Mouse (Mus musculus) urinary bladder, adult 18-20 months (tissue): Measurements from ENCODE around the gene Aldh16a1.
A peak's percentile ranks its signal among the peaks of the same experiment; 100 is the strongest.
"Not testable (repeated sequence)": the region's sequence is repeated elsewhere in the genome, so short reads cannot be mapped to it uniquely, and the experiment has no call there.

Source experiments
- DNase-seq, 2 experiments: peaks; one replicate each; pipeline ENCODE4 v3.0.0; 2022; ENCODE audit warnings: low spot score in 2 of 2, mixed read lengths in 2 of 2

Gene Aldh16a1

GRCm38 (mm10) chr7:45134544-45135026 lies 19.8 kb downstream of the Aldh16a1 start:
- DNase-seq = no peak

GRCm38 (mm10) chr7:45133446-45134159 lies 20.8 kb downstream of the Aldh16a1 start:
- DNase-seq = no peak

- DNase-seq = no peak
Observed at GRCm38 (mm10) chr7:45131850-45132249, 22.5 kb downstream of the Aldh16a1 start.

- DNase-seq = no peak
Observed at GRCm38 (mm10) chr7:45129776-45130512, 24.4 kb downstream of the Aldh16a1 start.

- DNase-seq = no peak
Observed at GRCm38 (mm10) chr7:45129318-45129717, 25.1 kb downstream of the Aldh16a1 start.

GRCm38 (mm10) chr7:45128624-45129246 lies 25.6 kb downstream of the Aldh16a1 start, which contains the start of gene Rpl13a:
Gene Rpl13a, minus strand, starts transcription at chr7:45128761.
- peak; percentile 96 to 99 for DNase-seq

- DNase-seq = no peak
Observed at GRCm38 (mm10) chr7:45127700-45128224, 26.6 kb downstream of the Aldh16a1 start.

GRCm38 (mm10) chr7:45126844-45127699 lies 27.3 kb downstream of the Aldh16a1 start:
- no peak for DNase-seq

GRCm38 (mm10) chr7:45126147-45126843 lies 28.1 kb downstream of the Aldh16a1 start:
- no peak for DNase-seq

- not testable (repeated sequence) for DNase-seq
Observed at GRCm38 (mm10) chr7:45125649-45126048, 28.7 kb downstream of the Aldh16a1 start.

GRCm38 (mm10) chr7:45125144-45125600 lies 29.2 kb downstream of the Aldh16a1 start:
- no peak for DNase-seq

- DNase-seq = peak; percentile 93 to 99
Observed at GRCm38 (mm10) chr7:45124224-45125143, 29.9 kb downstream of the Aldh16a1 start, which contains the start of gene Rps11. Gene Rps11, minus strand, starts transcription at chr7:45124439.

GRCm38 (mm10) chr7:45123186-45123570 lies 31.2 kb downstream of the Aldh16a1 start:
- no peak for DNase-seq

GRCm38 (mm10) chr7:45122561-45123185 lies 31.7 kb downstream of the Aldh16a1 start:
- DNase-seq = no peak

- no peak for DNase-seq
Observed at GRCm38 (mm10) chr7:45121966-45122365, 32.4 kb downstream of the Aldh16a1 start.

GRCm38 (mm10) chr7:45121404-45121803 lies 33.0 kb downstream of the Aldh16a1 start:
- no peak for DNase-seq

GRCm38 (mm10) chr7:45119780-45120709 lies 34.3 kb downstream of the Aldh16a1 start:
- no peak for DNase-seq

GRCm38 (mm10) chr7:45118336-45118735 lies 36.0 kb downstream of the Aldh16a1 start:
- DNase-seq = no peak
